Mouse (Mus musculus) left cerebral cortex, adult 11 months (tissue): ENCODE data around the gene Trp53inp2.

ENCODE experiments used
- DNase-seq: peaks from one replicate; pipeline ENCODE4 v3.0.0; 2022; ENCODE audit warnings: low spot score

Trp53inp2 gene

DNA sequence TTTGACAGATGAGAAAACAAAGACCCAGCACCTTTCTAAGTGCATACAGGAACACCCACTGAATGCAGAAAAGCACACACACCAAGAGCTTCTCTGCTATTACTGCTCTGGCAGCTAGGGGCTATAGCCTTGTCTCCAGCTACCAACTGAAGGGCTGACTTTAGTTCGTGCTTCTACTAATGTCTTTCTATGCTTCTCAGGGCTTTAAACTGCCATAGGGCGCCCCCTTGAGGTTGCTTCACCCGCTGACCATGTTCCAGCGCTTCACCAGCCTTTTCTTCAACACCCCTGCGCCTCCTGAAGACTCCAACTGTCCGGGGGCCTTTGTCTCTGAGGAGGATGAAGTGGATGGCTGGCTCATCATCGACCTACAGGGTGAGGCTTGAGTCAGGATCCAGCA is 4.2 kb downstream of the Trp53inp2 start:
- DNase-seq: peak; percentile 80

- no peak for DNase-seq
Measured at GRCm38 (mm10) chr2:155385731-155386533, 5.1 kb downstream of the Trp53inp2 start.

GRCm38 (mm10) chr2:155386534-155386899 is 5.7 kb downstream of the Trp53inp2 start:
- no peak for DNase-seq

DNA sequence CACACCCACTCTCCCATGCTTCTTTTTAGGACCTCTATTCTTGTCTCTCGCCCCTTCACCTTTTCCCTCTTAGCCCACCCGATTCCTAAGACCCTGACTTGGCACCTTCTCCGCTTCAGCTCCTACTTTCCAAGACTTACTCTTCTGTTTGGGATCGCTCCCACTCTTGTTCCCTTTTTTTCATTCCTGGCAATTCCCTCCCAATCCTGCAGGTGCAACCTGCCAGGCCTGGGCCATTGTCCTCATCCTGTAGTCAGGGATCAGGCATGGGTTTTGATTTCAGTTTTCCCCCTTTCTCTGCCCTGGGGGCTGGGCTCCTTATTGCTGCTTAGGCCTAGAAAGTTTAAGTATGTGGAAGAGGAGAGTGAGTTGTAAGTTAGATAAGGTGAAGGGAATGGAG is 6.2 kb downstream of the Trp53inp2 start:
- no peak for DNase-seq

DNA sequence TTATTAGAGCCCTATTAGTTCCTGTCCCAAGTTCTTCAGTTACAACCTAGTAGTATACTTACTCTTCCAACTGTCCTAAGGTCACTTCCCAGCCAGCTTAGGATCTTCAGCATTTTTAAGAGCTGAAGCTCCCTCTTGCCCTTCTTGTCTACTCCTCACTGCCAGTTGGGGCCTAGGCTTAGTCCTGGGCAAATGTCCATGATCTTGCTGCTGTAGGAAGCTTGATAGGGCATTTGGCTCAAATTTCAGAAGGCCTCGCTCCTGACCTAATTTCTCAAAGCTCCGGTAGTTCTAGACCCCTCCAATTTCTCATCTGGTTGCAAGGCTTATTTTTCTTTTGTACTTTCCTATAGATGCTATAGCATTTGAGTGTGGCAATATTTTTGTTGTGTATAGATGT is 7.7 kb downstream of the Trp53inp2 start:
- no peak for DNase-seq

- DNase-seq: no peak
Measured at GRCm38 (mm10) chr2:155394586-155394985, 13.7 kb downstream of the Trp53inp2 start.

DNA sequence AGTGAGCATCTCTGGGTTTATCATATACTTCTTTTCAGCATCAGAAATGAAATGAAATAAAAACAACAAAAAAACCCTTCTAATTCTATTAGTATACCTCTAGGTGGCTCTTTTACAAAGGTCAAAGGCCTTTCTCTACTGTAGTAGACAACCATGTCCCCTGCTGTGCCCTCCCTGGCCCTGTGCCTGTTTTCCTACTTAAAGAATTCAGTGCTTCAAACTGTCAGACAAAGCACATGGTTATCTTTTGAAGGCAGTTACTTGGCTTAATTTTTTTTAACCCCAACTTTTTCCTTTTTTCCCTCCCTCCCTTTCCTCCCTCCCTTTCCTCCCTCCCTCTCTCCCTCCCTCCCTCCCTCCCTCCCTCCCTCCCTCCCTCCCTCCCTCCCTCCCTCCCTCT is 19.4 kb downstream of the Trp53inp2 start:
- no peak for DNase-seq

DNA sequence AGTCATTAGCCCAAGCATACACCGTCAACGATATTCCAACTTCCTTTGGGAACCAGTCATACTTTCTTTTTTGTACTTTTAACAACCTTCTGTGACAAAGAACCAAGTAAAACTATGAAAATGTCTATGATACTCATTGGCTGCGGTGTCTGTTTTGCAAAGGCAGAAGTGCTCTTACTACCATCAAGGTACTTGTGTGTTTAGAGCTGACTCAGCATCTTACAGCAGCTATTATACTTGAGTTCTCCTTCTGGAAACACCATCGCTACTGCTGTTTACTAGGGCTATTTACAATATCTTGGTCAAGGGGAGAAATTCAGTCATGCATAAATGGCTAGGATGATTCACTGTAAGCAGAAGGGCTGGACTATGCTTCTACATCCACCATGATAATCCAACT is 21.1 kb downstream of the Trp53inp2 start:
- no peak for DNase-seq

GRCm38 (mm10) chr2:155404635-155405034 is 23.8 kb downstream of the Trp53inp2 start:
- DNase-seq: no peak

- DNase-seq: no peak
Measured at GRCm38 (mm10) chr2:155420911-155421310, 40.1 kb downstream of the Trp53inp2 start.

- no peak for DNase-seq
Measured at GRCm38 (mm10) chr2:155436445-155436844, 55.6 kb downstream of the Trp53inp2 start.
